Mouse (Mus musculus) megakaryocyte, embryonic 14.5 days (primary cell): ENCODE measurements around the gene Etfrf1.

Source experiments
- FLI1 ChIP-seq: IDR thresholded peaks from 2 replicates; pipeline ENCODE4 v1.6.1; 2012; ENCODE audit warnings: low read length, inconsistent platforms, mixed read lengths
- GATA1 ChIP-seq: IDR thresholded peaks from 3 replicates; pipeline ENCODE4 v1.6.1; 2012; ENCODE audit warnings: mixed read lengths, low read length, inconsistent platforms, borderline replicate concordance

- TF ChIP-seq GATA1 (no peak), FLI1 (no peak)
Observed at GRCm38 (mm10) chr6:145186096-145186495, 24.8 kb upstream of the Etfrf1 start.
